Mouse (Mus musculus): ENCODE results near the gene Creb1.
"Not testable (repeated sequence)": the region's sequence is repeated elsewhere in the genome, so short reads cannot be mapped to it uniquely, and the experiment has no call there.

Gene Creb1

DNA sequence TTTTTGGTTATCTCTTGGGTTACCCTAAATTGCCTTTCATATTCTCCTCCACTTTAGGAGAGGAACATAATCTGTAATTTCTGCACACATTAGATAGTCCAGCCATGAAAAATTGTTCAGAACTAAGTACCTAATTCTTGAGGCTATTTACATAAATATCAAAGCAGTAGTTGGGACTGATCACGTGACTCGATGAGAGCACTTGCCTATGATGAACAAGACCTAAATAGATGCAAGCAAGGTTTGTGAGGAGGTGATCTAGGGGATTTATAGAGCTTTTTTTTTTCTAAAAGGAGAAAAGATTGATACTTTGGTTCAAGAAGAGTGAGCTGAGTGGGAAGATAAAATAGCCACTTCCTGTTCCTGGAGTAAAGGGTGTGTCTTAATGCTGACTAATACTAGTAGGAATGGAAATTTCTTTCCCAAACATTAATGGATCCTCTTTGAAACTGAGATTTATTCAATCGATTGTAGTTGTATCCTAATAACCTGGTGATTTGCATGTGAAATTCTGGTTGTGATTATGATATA lies 6.5 kb downstream of the Creb1 start:
- DNase-seq (ENCODE audit: extremely low spot score, low spot score): no peak

DNA sequence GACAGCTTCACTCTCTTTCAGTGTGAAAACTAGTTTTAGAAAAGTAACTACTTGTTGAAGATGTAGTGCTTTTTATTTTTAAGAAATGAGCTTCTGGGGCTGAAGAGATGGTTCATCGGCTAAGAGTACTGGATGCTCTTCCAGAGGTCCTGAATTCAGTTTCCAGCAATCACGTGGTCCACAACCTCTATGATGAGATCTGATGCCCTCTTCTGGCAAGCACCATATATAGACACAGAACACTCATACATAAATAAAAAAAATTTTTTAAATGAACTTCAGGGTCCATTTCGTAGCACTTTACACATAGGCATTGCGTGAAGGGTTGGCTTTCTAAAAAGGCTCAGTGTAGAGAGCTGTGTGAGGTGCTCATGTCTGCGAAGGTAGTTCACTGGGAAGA lies 11.3 kb downstream of the Creb1 start:
- DNase-seq (ENCODE audit: extremely low spot score, low spot score): no peak

DNA sequence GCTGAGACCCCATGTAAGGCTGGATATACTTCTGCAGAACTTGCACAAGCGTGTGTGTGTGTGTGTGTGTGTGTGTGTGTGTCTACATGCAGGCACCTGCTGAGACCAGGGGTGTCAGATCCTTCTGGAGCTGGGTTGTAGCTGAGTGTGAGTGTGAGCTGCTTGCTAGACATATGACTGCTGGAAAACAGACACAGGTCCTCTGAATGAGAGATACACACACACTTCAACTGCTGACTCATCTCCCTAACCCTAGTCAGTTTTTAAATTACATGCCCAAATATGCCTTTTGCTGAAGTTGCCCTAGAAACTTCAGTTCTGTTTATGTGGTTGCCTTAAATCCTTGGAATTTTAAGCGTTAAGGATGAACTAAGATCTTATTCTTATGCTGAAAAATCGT lies 13.6 kb downstream of the Creb1 start:
- DNase-seq (ENCODE audit: extremely low spot score, low spot score): no peak

DNA sequence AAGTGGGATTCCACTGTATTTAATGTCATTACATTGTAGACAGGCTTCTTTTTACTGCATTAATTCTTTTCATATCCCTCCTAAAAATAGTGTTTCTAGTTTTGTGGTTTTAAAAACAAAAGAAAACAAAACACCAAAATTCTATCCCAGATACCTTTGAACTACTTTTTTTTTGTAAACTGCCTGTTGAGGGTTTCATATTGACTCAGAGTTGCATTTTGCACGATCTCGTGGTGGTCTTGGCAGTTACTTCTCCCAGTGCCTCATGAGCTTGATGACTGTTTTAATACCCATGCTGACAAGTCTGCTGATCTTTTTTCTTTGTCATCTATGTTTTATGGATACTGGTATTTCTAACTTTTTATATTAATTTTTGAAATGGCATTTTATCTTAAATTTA lies 16.9 kb downstream of the Creb1 start:
- DNase-seq (ENCODE audit: extremely low spot score, low spot score): no peak

DNA sequence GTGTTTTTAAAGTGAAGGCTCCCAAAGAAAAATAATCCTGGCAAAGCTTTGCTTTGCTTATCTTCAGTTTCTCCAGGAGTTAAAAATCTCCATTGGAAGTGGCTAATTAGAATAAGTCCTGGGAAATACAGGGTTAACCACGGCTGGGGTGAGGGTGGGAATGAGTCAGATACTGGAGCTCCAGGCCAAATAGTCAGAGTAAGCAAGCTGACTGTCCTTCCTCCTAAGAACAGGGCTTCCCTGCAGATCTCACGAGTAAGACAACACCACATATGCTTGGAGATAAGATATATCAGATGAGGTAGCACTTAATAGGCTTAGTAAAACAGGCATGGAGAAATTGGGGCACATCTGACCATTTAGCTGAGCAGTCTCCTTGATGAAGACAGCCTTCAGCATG lies 19.5 kb downstream of the Creb1 start:
- no peak for DNase-seq (ENCODE audit: extremely low spot score, low spot score)

DNA sequence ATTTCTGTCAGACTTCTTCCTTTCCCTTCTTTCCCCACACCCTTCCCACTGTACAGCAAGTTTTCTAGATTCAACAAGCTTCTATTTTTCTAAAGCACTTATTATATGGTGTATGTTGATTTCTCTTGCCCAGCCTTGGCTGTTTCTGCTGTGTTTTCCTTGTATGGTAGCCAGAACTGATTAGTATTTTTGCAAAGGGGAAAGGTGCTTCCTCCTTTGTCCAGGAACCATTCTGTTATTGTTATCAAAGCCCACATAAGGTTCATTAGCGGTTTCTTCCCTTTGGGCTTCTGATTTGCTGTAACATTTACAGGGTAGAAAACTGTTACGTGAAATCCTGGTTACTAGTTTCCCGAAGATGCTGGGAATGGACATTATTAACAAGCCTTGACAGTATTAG lies 27.7 kb downstream of the Creb1 start:
- DNase-seq (ENCODE audit: extremely low spot score, low spot score): no peak

DNA sequence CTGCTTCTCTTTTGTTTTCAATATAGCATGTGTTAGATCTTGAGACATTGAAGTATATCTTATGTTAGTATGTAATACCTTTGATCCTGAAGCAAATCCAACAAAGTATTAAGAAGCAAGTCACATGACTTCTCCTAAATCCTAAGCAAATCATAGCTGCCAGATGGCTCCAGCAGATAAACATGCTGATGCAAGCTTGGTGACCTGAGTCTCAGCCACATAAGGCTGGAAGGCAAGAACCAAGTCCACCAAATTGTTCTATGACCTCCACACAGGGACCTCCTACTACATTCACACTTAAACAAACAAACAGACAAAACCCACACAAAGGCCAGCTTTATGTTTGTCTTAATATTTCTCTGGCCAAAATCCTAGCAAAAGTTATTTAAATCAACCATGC lies 35.8 kb downstream of the Creb1 start:
- no peak for DNase-seq (ENCODE audit: extremely low spot score, low spot score)

DNA sequence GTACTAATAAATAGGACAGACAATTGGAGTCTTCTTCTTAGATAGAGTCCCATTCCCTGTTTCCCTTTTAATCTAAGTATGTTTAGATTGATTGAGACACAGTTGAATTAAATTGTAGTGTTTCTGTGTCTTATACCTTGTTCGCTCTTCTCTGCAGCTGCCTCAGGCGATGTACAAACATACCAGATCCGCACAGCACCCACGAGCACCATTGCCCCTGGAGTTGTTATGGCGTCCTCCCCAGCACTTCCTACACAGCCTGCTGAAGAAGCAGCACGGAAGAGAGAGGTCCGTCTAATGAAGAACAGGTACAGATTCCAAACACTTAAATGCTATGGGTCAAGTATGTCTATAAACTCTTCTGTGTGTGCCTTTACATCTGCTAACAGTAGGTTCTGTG lies 43.6 kb downstream of the Creb1 start:
- DNase-seq (ENCODE audit: extremely low spot score, low spot score): no peak

DNA sequence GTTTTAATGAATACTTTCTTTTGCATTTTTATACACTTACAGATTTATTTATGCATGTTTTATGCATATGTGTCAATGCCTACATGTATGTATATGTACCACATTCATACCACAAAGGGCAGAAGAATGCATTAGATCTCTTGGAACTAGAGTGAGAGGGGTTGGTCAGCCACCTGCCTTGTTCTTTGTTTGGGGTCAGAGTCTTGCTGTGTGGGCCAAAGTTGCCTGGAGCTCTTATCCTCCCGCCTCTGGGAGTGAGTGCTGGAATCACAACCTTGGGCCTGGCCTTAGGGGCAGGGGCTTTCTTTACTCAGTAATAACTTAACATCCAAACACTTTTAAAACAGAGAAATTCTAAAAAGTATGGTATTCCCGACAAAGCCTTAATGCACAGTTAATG lies 44.3 kb downstream of the Creb1 start:
- no peak for DNase-seq (ENCODE audit: extremely low spot score, low spot score)

DNA sequence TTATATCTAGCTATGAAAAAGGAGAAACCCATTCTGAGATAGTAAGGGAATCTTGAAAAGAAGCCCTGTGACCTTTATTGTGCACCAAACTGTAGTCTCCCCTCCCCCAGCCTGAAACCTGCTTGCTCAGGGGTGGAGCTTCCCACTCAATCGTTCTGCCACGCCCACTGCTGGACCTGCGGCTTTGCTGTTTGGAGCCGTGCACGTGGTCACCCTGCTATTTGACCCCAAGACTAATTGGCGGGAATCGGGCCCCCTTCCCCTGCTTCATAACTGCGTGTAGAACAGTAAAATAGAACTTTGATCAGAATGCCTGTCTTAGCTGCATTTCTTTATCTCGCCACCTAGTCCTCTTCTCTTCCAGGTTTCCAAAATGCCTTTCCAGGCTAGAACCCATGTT lies 45.5 kb downstream of the Creb1 start:
- DNase-seq (ENCODE audit: extremely low spot score, low spot score): not testable (repeated sequence)

DNA sequence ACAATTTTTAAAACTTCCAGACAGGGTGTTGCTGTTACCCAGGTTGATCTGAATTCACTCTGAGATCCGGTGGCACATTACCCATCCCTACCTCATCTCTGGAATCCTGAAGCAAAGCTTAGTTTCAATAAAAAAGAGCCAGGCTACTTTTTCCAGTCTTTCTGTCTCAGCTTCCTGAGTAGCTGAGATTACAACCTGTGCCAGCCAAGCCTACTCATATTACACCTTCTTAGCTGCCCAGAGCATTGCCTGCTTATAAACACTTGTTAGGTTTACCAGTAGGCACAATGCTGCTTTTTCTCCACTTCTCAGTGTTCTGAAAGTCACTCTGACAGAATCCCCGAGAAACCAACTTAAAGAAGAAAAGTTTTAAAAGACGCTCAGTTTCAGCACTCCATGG lies 46.4 kb downstream of the Creb1 start:
- DNase-seq (ENCODE audit: extremely low spot score, low spot score): no peak

DNA sequence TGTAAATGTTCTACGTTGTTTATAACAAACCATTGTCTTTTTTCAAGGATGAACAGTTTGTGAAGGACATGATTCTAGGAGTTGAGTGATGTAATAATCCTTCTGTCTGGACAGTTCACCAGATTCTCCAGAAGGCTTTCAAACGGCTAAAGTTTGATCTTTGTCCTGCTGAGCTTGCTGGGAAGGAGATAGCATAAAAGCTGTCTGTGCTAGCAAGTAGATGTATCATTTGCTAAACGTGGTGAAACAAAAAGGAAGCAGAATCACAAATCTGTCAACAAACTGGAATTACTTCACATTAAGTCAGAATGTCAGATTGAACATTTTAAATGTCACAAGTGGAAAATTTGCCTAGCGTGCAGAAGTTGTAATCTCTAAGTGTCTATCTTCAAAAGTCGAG lies 66.5 kb downstream of the Creb1 start:
- DNase-seq (ENCODE audit: extremely low spot score, low spot score): no peak

DNA sequence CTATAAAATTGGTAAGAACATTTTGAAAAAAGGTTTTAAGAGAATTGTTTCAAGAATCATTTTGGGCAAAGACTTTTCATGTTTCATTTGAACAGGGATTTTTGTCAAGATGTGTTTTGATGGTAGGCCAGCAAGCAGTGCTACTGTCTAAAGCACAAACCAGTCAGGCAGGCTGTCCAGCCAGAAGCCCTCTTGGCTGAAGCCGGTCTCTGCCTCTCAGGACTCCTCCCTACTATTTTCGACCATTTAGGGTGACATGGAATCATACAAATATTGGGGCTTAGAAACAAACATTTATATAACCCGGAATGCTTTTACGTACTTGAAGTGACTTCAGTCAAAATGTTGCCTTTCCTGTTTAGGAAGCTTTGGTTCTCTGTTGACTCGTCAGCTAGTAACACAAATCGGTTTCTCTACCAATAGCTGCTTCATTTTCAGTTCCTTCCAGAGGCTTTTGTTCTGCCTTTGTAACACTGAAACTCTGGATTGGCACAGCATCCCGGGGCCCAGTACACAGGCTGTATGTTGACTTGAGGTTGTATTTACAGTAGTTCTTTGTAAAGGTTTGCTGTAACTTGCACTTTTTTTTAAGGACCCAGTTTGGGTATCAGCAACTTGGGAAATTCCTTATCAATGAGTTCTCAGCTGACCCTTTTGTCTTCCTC lies 68.1 kb downstream of the Creb1 start:
- no peak for DNase-seq (ENCODE audit: extremely low spot score, low spot score)

DNA sequence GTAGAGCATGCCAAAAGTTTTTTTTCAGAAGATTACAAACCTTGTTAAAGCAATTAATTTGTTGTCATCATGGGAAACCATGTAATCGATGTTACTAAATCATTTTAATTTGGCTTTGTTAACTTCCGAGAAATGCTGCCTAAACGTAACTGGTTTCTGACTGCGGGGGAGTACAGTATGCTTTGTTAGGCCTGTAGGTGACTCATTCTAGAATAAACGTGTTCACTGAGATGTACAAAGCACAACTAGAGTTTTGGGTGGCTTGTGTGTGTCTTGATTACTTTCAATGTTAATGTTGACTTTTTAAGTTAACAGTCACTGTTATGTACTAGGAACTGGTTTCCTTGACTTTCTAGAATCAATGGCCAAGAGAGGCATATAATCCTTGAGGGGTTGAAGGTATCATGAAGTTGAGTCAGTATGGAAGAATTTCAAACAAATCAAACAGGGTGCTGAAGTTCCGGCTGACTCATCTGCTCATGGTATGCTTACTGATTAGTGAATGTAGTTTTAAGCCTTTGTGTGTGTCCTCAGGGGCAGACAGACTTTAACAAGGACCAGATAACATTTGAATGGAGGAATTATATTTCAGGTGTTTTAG lies 68.9 kb downstream of the Creb1 start:
- no peak for DNase-seq (ENCODE audit: extremely low spot score, low spot score)

DNA sequence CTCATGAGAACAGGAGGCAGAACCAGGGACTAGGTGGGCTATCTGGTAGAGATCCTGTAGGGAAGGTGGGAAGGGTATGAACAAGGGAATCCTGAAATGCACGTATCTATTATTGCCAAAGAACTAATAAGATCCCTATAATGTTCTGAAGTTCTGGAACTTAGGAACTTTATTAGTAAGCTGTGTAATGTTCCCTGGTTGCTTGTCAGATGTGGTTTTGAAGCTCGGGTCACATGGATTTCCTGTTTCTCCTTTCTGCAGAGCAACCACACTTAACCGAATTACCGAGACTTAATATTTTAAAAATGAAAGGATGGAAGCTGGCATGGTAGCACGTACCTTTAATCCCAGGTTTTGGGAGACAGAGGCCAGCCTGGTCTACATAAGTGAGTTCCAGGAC lies 70.9 kb downstream of the Creb1 start:
- no peak for DNase-seq (ENCODE audit: extremely low spot score, low spot score)

DNA sequence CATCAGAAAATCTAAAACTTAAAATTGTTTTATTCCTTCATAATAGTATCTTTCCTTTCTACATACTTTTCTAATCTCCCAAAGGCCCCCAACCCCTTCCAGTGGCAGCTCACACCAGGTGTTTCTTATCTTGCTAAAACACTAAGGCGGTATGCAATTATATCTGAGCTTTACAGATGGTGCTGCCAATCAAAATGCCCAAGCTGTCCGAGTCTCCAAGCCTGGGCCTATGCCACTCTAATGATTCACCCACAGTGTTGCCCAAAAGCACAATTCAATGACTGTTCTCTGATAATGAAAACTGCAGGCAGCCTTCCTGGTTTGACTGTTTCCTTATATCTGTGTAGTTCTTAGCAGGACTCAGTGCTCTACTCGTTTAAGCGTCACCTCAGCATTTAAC lies 76.7 kb downstream of the Creb1 start:
- DNase-seq (ENCODE audit: extremely low spot score, low spot score): no peak

DNA sequence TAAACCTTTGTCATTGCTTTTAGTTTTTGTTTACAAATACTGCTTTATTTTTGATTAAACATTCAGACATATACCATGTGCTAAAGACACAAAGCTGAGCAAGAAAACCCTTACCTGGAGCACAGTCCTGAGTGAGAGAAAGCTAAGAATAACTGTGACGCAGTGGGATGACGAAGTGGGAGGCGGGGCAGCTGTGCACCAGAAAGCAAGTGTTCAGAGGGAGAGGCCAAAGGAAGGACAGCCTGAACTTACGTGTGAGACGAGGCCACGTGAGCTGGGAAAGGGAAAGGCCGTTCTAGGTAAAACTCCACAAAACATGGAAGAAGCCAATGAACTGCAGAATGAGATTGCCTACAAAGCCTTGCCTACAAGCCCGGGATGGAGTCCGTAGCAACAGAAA lies 77.5 kb downstream of the Creb1 start:
- peak; percentile 10 for DNase-seq (ENCODE audit: extremely low spot score, low spot score)

DNA sequence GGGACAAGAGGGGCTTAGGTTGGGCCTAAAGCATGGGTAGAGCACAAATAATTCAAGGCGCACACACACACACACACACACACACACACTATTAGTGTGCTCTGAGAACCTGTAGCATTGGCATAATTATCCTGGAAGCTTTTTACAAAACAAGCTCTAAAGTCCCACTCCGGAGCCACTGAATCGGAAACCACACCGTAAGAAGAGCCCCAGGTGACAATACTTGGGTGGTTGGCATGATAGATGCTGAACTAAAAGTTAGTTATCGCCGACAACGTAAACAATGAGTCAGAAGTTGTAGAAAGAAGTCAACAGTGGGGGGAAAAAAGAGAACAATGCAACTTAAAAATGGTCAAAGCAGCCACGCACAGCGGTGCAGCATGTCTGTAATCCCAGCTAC lies 81.9 kb downstream of the Creb1 start:
- DNase-seq (ENCODE audit: extremely low spot score, low spot score): no peak

DNA sequence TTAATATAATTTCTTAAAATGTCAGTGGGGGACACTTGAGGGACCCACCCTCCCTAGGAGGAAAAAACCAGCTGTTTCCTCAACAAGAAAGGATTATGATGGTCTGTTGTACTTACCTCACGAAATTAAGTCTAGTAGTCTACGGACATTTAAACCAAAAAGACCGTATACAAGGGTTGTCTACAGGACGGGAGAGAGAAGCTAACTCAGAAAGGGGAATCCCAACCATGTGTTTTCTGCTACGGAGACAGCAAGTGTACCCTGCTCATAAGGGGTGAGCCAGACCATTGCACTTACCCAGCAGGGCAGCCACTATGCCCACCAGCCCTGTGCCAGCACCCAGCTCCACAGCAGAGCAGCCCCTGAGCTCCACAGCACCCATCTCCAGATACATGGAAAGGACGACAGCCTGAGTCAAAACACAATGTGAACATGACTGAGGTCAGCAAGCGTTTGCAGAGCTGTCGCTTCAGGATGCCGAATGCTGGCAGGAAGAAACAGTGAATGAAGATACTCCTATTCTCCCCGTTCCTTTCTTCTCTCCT lies 82.4 kb downstream of the Creb1 start:
- no peak for DNase-seq (ENCODE audit: extremely low spot score, low spot score)

DNA sequence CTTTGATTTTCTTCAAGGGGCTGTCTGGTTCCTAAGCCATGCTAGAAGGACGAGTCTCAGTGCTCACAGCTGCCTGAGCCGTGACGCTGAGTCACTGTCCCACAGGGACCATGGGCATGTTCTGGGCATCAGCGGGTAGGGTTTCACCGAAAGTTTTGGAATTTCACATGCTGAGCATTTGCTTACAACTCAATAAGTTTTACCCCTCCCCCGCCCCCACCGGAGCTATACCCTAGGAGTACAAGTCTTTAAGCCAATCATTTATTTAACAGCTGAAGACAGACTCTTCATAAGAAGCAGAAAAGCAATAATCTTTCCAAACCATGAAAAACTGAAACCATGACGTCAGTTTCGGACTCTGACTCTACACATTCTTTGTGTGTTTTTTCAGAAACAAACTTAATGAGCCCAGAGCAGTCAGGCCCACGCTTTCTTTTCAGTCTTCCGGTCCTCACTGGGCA lies 83.1 kb downstream of the Creb1 start:
- no peak for DNase-seq (ENCODE audit: extremely low spot score, low spot score)

DNA sequence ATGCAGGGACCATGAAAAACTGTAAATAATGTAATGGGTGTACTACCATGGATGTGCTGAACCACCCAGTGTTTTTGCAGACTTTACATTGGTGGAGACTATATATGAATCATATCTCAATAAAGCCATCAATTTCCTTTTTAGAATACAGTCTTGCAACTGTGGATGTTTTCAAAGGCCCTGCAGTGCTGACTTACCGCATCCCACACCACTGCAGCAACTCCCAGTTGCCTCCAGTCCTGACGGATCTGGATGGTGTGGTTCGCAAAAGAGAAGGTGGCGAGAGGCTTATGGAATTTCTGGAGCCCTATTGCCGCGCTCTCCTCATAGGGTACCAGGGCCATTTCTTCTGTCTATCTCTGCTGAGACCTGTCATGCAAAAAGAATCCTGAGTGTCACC lies 83.6 kb downstream of the Creb1 start:
- DNase-seq (ENCODE audit: extremely low spot score, low spot score): no peak

DNA sequence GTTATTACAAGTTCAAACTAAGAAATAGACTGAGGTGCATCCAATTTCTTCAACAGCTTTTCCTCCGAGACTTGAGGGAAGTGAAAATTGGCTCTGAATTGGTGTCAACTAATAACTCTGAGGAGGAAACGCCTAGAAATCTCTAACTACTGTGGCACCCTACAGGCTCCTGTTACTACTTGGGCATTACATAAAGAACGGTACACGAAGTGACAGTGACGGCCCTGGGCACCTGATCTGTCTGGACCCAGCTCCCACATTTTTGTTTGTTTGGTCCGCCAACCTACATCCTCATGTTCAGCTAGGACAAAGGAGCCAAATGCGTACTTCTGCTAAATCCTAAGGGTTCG lies 84.1 kb downstream of the Creb1 start:
- no peak for DNase-seq (ENCODE audit: extremely low spot score, low spot score)

All from neural tube, embryonic 10.5 days (tissue).